Mouse (Mus musculus): ENCODE measurements around the gene Wfdc5.
A peak's percentile ranks its signal among the peaks of the same experiment; 100 is the strongest.

Gene Wfdc5

GRCm38 (mm10) chr2:164182692-164183255 is at the start of gene Wfdc5:
Wfdc5 (minus strand) TSS chr2:164182742.
- DNase-seq = peak in 1 of 2 experiments; percentile 16

DNA sequence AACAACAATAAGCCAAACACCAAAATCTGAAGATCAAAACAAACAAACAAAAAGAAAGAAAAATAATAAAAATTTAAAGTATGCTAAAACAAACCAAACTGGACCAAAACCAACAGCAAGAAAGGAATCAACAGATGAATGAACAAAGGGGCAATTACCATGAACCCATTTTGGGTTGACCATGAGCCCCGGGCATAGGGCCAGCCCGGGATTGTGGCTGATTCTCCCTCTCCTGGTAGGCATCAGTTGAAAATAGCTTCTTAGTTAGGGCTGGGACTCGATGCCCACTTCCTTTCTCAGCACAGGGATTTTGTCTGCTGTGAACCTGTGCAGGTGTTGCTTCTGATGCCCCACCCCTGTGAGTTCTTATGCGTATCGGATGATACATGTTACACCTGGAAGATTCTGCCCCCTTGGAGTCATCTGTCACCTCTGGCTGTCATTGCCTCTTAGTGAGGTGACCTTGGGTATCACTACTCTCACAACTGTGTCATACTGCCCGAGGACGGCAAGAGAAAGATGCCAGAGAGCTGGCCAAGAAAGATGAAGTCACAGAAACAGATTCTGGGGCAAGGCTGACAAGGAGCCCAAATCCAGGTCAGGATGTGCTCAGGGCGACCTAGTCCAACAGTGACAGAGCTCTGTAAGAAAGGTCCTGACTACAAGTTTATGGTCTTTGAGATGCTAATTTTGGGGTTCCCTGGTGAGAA is 46.0 kb upstream of the Wfdc5 start:
- DNase-seq = no peak

DNA sequence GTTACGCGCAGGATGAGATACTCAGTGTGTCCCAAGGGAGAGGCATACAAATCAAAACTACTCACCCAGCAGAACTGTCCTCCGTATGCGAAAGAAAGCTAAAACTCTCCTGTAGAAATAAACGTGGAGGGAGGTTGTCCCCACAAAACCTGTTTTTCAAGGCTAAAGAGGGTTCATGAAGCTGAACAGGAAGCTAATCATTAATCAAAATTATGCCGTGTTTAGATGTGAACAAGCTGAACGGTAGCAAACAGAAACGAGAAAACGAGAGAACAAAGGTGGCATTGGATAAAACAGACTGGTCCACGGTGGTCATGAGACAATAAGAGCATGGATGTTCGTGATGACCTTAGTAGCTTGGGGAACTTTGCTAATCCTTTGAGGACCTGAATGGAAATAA is 39.0 kb upstream of the Wfdc5 start, which contains the start of gene Wfdc15b:
TSS of gene Wfdc15b (minus strand) at position 139 of the 400 bp plus-strand sequence.
- DNase-seq = no peak

GRCm38 (mm10) chr2:164219295-164219694 is 36.8 kb upstream of the Wfdc5 start:
- DNase-seq = no peak

- DNase-seq = no peak
Measured at GRCm38 (mm10) chr2:164212711-164213110, 30.2 kb upstream of the Wfdc5 start.

GRCm38 (mm10) chr2:164210892-164211291 is 28.4 kb upstream of the Wfdc5 start:
- no peak for DNase-seq

DNA sequence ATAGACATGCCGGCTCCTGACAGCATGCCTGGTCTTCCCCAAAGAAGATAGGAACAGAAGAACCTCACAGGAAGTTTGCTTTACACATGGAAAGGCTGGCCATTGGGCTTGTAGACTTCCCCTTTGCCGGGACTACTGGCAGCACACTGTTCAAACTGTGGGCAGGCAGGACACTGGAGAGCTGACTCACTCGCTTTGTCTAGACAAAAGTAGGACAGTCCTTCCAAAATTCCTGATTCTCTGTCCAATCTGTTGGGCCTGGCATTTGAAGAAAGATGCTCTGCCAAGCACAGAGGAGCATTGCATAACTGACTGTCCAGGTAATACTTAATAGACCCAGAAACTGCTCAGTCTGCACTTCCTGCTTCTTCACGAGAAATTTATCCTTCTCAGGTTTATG is 24.1 kb upstream of the Wfdc5 start:
- no peak for DNase-seq

- peak; percentile 33 to 83 for DNase-seq
Measured at GRCm38 (mm10) chr2:164206011-164206410, 23.5 kb upstream of the Wfdc5 start.

GRCm38 (mm10) chr2:164199626-164200327 is 17.2 kb upstream of the Wfdc5 start, which contains the start of gene Wfdc15a:
Wfdc15a (minus strand) TSS chr2:164200130.
- peak in 1 of 2 experiments; percentile 16 for DNase-seq

- peak in 1 of 2 experiments; percentile 10 for DNase-seq
Measured at GRCm38 (mm10) chr2:164196700-164196990, 14.1 kb upstream of the Wfdc5 start.

- DNase-seq = peak in 1 of 2 experiments; percentile 6
Measured at GRCm38 (mm10) chr2:164195971-164196699, 13.6 kb upstream of the Wfdc5 start.

DNA sequence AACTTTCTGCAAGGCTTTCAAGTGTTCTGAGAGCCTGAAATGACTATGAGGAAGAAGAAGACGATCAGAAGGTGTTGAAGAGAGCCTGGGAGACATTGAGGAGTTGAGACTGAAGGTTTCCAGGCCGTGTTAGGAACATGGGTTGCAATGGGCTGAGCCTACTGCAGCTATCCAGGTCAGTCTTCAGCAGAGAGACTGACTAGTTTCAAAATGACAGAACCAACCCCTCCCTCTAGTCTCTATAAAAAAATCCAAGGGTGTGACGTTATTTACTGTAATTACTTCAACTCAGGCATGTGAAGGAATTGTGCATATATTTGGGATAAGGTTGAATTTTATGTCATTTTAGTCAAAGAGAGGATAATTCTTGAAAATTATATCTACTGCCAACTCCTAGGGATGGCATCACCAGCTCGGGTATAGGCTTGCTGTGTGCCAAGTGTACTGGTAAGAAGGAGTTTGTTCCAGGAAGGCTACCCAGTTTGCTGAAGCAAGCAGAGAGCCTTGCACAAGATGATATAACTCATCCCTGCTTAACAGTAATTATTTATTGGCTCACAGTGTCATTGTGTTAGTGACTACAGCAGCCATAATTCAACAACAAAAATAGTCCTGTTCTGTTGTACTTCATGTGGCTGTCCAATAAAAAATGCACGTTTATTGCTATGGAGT is 12.6 kb upstream of the Wfdc5 start:
- DNase-seq = peak in 1 of 2 experiments; percentile 8

DNA sequence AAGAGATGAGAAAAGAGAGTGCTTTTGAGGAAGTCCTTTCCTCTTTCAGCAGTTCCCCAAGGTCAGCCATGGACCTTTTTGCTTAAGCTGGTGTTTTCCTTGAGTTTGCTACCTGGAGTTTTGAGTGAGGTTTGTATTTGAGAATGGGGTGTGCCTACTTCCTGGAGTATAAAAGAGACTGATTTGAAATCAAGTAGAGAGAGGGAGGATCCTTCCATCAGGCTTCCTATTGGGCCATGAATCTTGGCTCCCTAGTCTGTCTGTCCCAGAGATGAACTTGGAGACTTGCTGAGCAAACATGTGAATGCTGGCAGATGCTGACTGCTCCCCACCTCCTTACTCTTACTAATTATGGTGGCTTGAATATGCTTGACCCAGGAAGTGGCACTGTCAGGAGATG is 9.7 kb upstream of the Wfdc5 start:
- DNase-seq = no peak

DNA sequence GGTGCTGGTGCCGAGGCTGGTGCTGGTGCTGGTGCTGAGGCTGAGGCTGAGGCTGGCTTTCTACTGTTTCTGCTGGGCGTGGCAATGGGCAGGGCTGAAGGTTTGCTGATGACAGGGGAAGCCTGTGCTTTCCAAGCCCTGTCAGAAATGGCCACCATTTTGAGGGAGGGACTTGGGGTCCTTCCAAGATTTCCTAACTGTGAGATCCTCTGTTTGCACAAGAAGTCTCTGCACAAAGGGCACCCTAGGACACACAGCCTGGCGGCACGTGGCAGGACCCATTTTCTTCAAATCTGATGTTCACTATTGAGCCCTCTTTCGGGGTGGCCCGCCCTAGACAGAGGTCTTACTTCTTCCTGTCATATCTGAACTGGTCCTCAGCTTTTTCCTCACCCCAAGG is 8.0 kb upstream of the Wfdc5 start, which contains the start of gene Wfdc12:
TSS of gene Wfdc12 (minus strand) at position 33 of the 400 bp plus-strand sequence.
- DNase-seq = peak in 1 of 2 experiments; percentile 26

GRCm38 (mm10) chr2:164188722-164189121 is 6.2 kb upstream of the Wfdc5 start:
- DNase-seq = peak in 1 of 2 experiments; percentile 18

GRCm38 (mm10) chr2:164184145-164184719 is 1.7 kb upstream of the Wfdc5 start:
- peak in 1 of 2 experiments; percentile 29 for DNase-seq

DNA sequence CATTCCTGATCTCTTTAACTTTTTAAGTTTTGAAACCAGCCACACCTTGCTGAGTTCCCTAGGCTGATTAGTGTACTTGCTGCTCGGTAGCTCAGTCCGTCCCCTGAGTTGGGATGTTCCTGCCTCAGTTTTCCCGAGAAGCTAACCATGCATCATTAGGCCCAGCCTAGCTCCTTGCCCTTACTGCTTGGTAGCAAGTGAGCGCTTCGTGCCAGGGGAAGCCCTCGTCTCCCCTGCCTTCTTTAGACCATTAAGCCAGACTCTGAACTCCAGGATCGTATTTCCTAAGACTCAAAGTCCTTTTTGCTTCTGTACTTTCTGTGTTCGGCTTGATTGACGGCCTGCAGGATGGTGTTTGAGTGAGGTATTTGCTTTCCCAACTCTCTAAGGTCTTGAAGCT is 798 bp upstream of the Wfdc5 start:
- DNase-seq = peak in 1 of 2 experiments; percentile 60

GRCm38 (mm10) chr2:164180770-164181169 is 1.8 kb downstream of the Wfdc5 start:
- peak in 1 of 2 experiments; percentile 26 for DNase-seq

DNA sequence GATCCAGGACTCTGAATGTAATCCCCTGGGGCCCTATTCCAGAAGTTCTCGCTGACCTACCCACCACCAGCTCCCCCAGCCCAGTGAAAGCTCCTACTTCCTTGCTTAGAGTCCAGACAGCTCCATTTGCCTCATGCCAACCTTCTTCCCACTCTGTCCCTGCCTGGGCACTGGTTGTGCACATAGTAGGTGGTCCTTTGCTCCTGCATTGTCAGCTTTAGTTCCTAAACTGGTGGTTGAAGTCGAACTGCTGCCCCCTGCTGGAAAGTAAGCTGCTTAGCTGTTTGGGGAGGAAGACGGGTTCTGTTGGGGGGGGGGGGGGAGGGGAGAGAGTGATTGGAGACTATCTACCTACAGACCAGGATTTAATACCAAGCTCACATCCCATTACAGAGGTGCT is 2.4 kb downstream of the Wfdc5 start:
- peak; percentile 37 to 64 for DNase-seq

- DNase-seq = peak in 1 of 2 experiments; percentile 21
Measured at GRCm38 (mm10) chr2:164177831-164178230, 4.7 kb downstream of the Wfdc5 start.

- DNase-seq = no peak
Measured at GRCm38 (mm10) chr2:164175850-164176249, 6.7 kb downstream of the Wfdc5 start.
